Mouse (Mus musculus): ENCODE results near the gene Trip6. TPM values are rescaled to one million over a fixed set of nuclear protein-coding genes. Genes with fewer than 3 reads are reported as not detected.

Gene Trip6
- polyA plus RNA-seq, 1 experiment from 2014 or later, result 73.2 TPM

GRCm38 (mm10) chr5:137294744-137295093 lies 19.5 kb downstream of the Trip6 start:
- Histone ChIP-seq H3K4me2 (peak overlapping the region; percentile 99), H3K27me3 (replicated peaks) (peaks cover 9% of the 10 kb centered on the region; the same call in 1 of the 2 replicates), H3K4me3 (replicated peaks) (peak overlapping the region; percentile 61), H3K9me3 (no peaks in the 10 kb centered on the region), H3K9ac (peak overlapping the region; percentile 53), H3K36me3 (peaks cover 45% of the 10 kb centered on the region), H3K4me1 (peaks cover 19% of the 10 kb centered on the region), H3K27ac (peak overlapping the region; percentile 98)
- ATAC-seq (ENCODE audit: insufficient read depth, low FRiP score, low read depth), result peak; percentile 25
- 7% methylated on average over 18 of the region's 18 CpGs for WGBS

DNA sequence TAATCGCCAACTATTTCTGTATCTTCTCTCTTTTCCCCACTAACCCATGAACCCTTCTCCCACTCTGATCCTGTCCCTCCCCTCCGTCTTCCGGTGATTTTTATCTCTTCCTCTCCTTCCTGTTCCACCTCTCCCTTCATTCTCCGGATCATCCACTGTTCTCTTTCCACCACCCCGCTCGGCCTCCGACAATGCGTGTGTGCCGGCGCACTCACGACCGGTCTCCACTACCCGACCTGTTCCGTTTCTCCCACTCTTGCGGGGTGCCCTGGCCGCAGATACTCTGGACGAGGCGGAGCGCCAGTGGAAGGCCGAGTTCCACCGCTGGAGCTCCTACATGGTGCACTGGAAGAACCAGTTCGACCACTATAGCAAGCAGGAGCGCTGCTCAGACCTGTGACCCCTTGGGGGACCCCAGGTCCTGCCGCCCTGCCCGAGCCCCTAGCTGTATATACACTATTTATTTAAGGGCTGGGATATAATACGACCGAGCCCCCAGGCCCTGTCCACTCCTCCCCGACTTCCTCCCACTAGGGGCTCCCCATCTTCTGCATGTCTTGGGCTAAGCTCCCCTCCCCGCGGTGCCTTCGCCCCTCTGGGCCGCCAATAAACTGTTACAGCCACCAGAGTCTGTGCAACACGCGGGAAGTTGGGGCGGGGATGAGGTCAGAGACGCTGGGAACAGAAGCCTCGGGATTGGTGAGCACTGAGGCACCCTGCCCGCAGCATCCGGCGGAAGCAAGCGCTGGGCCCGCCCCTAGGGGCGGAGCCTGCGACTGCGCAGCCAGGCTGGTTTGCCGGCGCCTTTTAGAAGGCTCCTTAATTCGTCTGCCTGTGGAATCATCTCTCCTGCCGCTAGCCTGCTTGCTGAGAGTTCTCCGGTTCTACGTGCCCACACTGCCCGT lies 20.1 kb downstream of the Trip6 start, which contains the start of gene Ufsp1:
Ufsp1 (plus strand) TSS at position 791 of the 905 bp plus-strand sequence.
- H3K9ac ChIP-seq, result peak within 1 kb of the TSS; percentile 73
- peaks cover 24% of the 10 kb centered on the region for H3K4me1 ChIP-seq
- ATAC-seq (ENCODE audit: insufficient read depth, low FRiP score, low read depth), result peak; percentile 89
- peaks cover 39% of the 10 kb centered on the region for H3K36me3 ChIP-seq
- WGBS, result under 1% methylated on average over 51 of the region's 52 CpGs
- peak within 1 kb of the TSS; percentile 99 for H3K4me2 ChIP-seq
- H3K4me3 ChIP-seq (replicated peaks), result peak within 1 kb of the TSS; percentile 61
- peak within 1 kb of the TSS; percentile 98 for H3K27ac ChIP-seq
- H3K27me3 ChIP-seq (replicated peaks), result peaks cover 14% of the 10 kb centered on the region
- H3K9me3 ChIP-seq, result no peaks in the 10 kb centered on the region

DNA sequence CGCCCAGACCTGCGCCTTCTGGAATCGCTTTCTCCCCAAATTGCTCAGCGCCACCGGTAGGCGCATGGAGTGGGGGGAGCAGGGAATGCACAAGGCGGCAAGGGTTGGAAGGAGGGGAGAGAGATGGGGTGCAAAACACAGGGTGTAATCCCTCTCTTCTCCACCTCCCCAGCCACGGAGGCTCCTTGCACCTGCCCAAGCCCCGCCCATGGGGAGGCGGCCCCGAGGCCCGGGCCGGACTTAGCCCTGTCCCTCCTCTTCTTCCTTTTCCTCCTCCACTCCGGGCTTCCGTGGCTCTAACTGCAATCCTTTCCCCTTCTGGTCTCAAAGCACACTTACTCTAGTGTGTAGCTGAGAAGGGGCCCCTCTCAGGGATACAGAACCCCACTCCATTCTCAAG lies 20.9 kb downstream of the Trip6 start:
- H3K27ac ChIP-seq, result peak overlapping the region; percentile 98
- H3K36me3 ChIP-seq, result peaks cover 30% of the 10 kb centered on the region
- H3K9ac ChIP-seq, result peak overlapping the region; percentile 73
- no peaks in the 10 kb centered on the region for H3K9me3 ChIP-seq
- peak; percentile 51 for ATAC-seq (ENCODE audit: insufficient read depth, low FRiP score, low read depth)
- H3K4me2 ChIP-seq, result peak overlapping the region; percentile 99
- H3K4me3 ChIP-seq (replicated peaks), result peak overlapping the region; percentile 61
- H3K4me1 ChIP-seq, result peaks cover 31% of the 10 kb centered on the region
- WGBS, result under 1% methylated on average over 14 of the region's 15 CpGs
- peaks cover 20% of the 10 kb centered on the region for H3K27me3 ChIP-seq (replicated peaks)

GRCm38 (mm10) chr5:137291381-137291926 lies 22.8 kb downstream of the Trip6 start:
- peaks cover 12% of the 10 kb centered on the region for H3K36me3 ChIP-seq
- H3K27me3 ChIP-seq (replicated peaks), result peaks cover 33% of the 10 kb centered on the region
- peaks cover 44% of the 10 kb centered on the region for H3K4me1 ChIP-seq
- H3K27ac ChIP-seq, result no peak overlapping the region
- 79% methylated on average over 15 of the region's 15 CpGs for WGBS
- H3K4me3 ChIP-seq (replicated peaks), result no peak overlapping the region
- no peaks in the 10 kb centered on the region for H3K9me3 ChIP-seq
- no peak for ATAC-seq (ENCODE audit: insufficient read depth, low FRiP score, low read depth)
- no peak overlapping the region for H3K4me2 ChIP-seq
- H3K9ac ChIP-seq, result no peak overlapping the region

GRCm38 (mm10) chr5:137290677-137291076 lies 23.5 kb downstream of the Trip6 start:
- Histone ChIP-seq H3K4me2 (no peak overlapping the region), H3K4me3 (replicated peaks) (no peak overlapping the region), H3K9ac (no peak overlapping the region), H3K27me3 (replicated peaks) (peaks cover 33% of the 10 kb centered on the region), H3K9me3 (no peaks in the 10 kb centered on the region), H3K4me1 (peaks cover 44% of the 10 kb centered on the region), H3K36me3 (peaks cover 4% of the 10 kb centered on the region), H3K27ac (no peak overlapping the region)
- 22% methylated on average over 15 of the region's 15 CpGs for WGBS
- ATAC-seq (ENCODE audit: insufficient read depth, low FRiP score, low read depth), result peak; percentile 42; the same call in 1 of the 2 replicates

DNA sequence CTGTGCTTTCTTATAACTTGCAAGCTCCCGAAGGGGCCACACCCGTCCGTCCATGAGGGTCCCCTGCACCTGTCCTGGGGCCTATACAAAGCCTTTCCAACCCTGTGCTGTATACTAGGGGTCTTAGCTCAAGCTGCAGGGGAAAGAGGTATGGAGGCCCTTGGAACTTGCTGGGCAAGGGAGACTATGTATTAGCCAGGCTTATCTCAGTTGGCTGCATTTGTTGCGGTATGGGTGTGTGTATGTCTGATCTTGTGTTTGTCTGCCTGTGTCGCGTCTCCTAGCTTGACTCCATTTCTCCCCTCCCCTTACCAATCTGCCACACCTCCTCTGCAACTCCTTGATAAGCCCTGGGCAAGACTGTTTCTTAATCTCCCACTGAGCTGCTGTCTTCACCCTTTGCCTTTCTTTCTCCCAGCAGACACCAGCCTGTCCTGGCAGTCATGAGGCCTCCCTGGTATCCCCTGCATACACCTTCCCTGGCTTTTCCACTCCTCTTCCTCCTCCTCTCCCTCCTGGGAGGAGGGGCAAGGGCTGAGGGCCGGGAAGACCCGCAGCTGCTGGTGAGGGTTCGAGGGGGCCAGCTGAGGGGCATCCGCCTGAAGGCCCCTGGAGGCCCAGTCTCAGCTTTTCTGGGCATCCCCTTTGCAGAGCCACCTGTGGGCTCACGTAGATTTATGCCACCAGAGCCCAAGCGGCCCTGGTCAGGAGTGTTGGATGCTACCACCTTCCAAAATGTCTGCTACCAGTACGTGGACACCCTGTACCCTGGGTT lies 24.4 kb downstream of the Trip6 start:
- Histone ChIP-seq H3K27me3 (replicated peaks) (peaks cover 33% of the 10 kb centered on the region), H3K9me3 (no peaks in the 10 kb centered on the region), H3K36me3 (no peaks in the 10 kb centered on the region), H3K27ac (0 out of 2 replicates have a peak overlapping the region, but pooled peaks have one; percentile 49), H3K4me2 (peak overlapping the region; percentile 69), H3K4me3 (replicated peaks) (peak overlapping the region; percentile 43; the same call in 1 of the 2 replicates), H3K9ac (no peak overlapping the region), H3K4me1 (peaks cover 37% of the 10 kb centered on the region)
- 45% methylated on average over 13 of the region's 13 CpGs for WGBS
- peak; percentile 52 for ATAC-seq (ENCODE audit: insufficient read depth, low FRiP score, low read depth)

DNA sequence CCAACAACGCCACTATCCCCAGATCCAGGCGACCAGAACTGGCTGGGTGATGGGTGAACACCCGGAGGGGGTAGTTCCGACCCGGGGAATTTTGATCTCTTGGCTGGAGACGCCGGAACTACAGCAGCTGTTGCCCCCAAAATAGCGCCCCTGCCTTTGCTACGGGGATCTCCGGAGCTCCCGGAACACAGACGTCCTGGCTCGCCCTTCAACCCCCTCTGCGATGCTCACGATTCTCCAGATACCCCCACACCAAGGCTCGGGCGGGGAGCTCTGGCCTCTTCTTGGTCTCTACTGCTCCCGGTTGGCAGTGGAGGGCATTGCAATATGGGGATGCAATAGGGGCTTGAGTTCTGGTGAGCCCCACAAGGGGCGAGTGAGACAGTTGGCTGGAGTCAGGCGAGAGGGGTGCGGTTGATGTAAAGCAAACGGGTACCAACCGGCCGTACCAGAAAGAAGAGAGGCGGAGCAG lies 25.2 kb downstream of the Trip6 start:
- H3K9me3 ChIP-seq, result no peaks in the 10 kb centered on the region
- no peaks in the 10 kb centered on the region for H3K36me3 ChIP-seq
- ATAC-seq (ENCODE audit: insufficient read depth, low FRiP score, low read depth), result no peak
- no peak overlapping the region for H3K27ac ChIP-seq
- H3K4me1 ChIP-seq, result peaks cover 32% of the 10 kb centered on the region
- H3K27me3 ChIP-seq (replicated peaks), result peaks cover 33% of the 10 kb centered on the region
- H3K4me2 ChIP-seq, result peak overlapping the region; percentile 69
- whole genome bisulfite sequencing, result 4% methylated on average over 25 of the region's 25 CpGs
- H3K4me3 ChIP-seq (replicated peaks), result peak overlapping the region; percentile 43
- no peak overlapping the region for H3K9ac ChIP-seq

DNA sequence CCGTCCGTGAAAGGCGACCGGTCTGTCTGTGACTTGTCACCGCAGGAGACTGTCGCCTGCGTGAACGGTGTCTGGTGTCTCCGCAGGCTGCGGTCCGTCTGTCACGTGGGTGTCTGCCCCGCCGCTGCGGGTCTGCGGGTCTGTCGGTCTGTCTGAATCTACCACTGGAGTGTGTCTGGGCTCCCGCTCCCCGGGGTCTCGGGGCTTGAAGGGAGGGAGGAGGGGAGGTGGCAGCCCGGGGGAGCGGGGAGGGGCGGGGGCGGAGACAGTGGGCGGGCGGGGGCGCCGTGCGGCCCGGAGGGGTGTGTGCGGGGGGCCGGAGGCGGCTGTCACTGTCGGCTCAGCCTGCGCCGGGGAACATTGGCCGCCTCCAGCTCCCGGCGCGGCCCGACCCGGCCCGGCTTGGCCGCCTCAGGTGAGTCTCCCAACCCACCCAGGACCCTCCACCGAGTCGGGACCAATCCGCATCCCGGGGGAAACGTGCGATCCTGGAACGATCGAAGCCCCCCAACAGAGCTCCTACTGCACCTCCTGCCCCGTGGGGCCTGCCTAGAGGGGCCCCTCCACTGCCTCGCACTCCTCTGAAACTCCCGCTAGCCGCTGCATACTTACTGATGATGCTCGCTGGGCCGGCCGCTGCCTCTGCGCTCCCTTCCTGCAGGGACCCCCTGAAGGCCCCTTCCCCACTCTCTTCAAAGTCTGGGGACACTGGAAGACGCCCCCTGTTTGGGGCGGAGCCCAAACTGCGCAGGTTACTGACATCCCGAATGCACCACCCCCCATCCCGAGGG lies 26.1 kb downstream of the Trip6 start:
- no peak overlapping the region for H3K27ac ChIP-seq
- peaks cover 33% of the 10 kb centered on the region for H3K27me3 ChIP-seq (replicated peaks)
- WGBS, result under 1% methylated on average over 61 of the region's 65 CpGs
- peak overlapping the region; percentile 43 for H3K4me3 ChIP-seq (replicated peaks)
- no peaks in the 10 kb centered on the region for H3K9me3 ChIP-seq
- H3K9ac ChIP-seq, result peak overlapping the region; percentile 26
- ATAC-seq (ENCODE audit: insufficient read depth, low FRiP score, low read depth), result no peak
- no peaks in the 10 kb centered on the region for H3K36me3 ChIP-seq
- peaks cover 28% of the 10 kb centered on the region for H3K4me1 ChIP-seq
- H3K4me2 ChIP-seq, result peak overlapping the region; percentile 69

GRCm38 (mm10) chr5:137287032-137287952 lies 26.9 kb downstream of the Trip6 start, which contains the start of gene Ache:
Gene Ache, plus strand, starts transcription at chr5:137287519.
- WGBS, result 3% methylated on average over 40 of the region's 40 CpGs

GRCm38 (mm10) chr5:137286655-137287031 lies 27.6 kb downstream of the Trip6 start:
- Histone ChIP-seq H3K27ac (no peak overlapping the region), H3K27me3 (replicated peaks) (peaks cover 33% of the 10 kb centered on the region), H3K9ac (no peak overlapping the region), H3K9me3 (no peaks in the 10 kb centered on the region), H3K4me2 (peak overlapping the region; percentile 69), H3K4me1 (peaks cover 25% of the 10 kb centered on the region), H3K4me3 (replicated peaks) (peak overlapping the region; percentile 35), H3K36me3 (no peaks in the 10 kb centered on the region)
- WGBS, result under 1% methylated on average over 16 of the region's 16 CpGs
- no peak for ATAC-seq (ENCODE audit: insufficient read depth, low FRiP score, low read depth)

More at GRCm38 (mm10) chr5:137287032-137287952, 26.9 kb downstream of the Trip6 start, which contains the start of gene Ache:
- no peaks in the 10 kb centered on the region for H3K36me3 ChIP-seq
- peaks cover 25% of the 10 kb centered on the region for H3K4me1 ChIP-seq
- H3K4me3 ChIP-seq (replicated peaks), result peak within 1 kb of the TSS; percentile 43
- peaks cover 33% of the 10 kb centered on the region for H3K27me3 ChIP-seq (replicated peaks)
- no peak within 1 kb of the TSS for H3K27ac ChIP-seq
- H3K9me3 ChIP-seq, result no peaks in the 10 kb centered on the region
- H3K9ac ChIP-seq, result peak within 1 kb of the TSS; percentile 26
- H3K4me2 ChIP-seq, result peak within 1 kb of the TSS; percentile 69
- ATAC-seq (ENCODE audit: insufficient read depth, low FRiP score, low read depth), result no peak
